Mouse (Mus musculus): ENCODE results near the gene Cacna1g. TPM values are rescaled to one million over a fixed set of nuclear protein-coding genes. Genes with fewer than 3 reads are reported as not detected.

Cacna1g gene
- total and polyA plus RNA-seq, 3 experiments, result 1.7 to 3.7 (median 2.4) TPM

- no peaks in the 10 kb centered on the region for H3K27me3 ChIP-seq (replicated peaks)
- H3K4me3 ChIP-seq (replicated peaks in 1 of 3; ENCODE audit: low read depth in 2 of 3, low read length in 2 of 3, poor library complexity in 1 of 3), result no peak overlapping the region
- peaks cover 0 to 12% of the 10 kb centered on the region in 2 experiments for H3K36me3 ChIP-seq (replicated peaks in 1 of 2; ENCODE audit: control insufficient read depth in 1 of 2, insufficient read depth in 1 of 2, low read length in 1 of 2)
- no peaks in the 10 kb centered on the region for H3K9me3 ChIP-seq (replicated peaks; ENCODE audit: low read length)
- H3K9ac ChIP-seq (ENCODE audit: insufficient read depth, low read depth), result no peak overlapping the region
- H3K79me2 ChIP-seq (replicated peaks; ENCODE audit: control insufficient read depth, extremely low read depth, insufficient read depth, poor library complexity, severe bottlenecking), result no peaks in the 10 kb centered on the region
- no peak for DNase-seq (ENCODE audit: extremely low read depth)
- H3K4me1 ChIP-seq (ENCODE audit: control insufficient read depth in 1 of 2, insufficient read depth in 2 of 2), result peaks cover 21 to 55% of the 10 kb centered on the region in 2 experiments
- in situ Hi-C loops (cut with MboI; ENCODE audit: low pct_ligation_motif_present, low pct_unique_long_range_greater_than_20kb, low sequenced_read_pairs), result no loop called here
- TF ChIP-seq BHLHE40 (IDR thresholded peaks at IDR 0.05; ENCODE audit: low read depth, low read length) (no peak), USF1 (IDR thresholded peaks at IDR 0.05; ENCODE audit: low read depth, low read length) (no peak), RCOR1 (conservative IDR thresholded peaks at IDR 0.05; ENCODE audit: low read depth, low read length) (no peak), ZNF384 (IDR thresholded peaks at IDR 0.05; ENCODE audit: low read depth, low read length) (no peak), HCFC1 (IDR thresholded peaks at IDR 0.05; ENCODE audit: low read depth, low read length) (no peak), MAZ (IDR thresholded peaks at IDR 0.05; ENCODE audit: low read depth, low read length) (no peak), ELF1 (IDR thresholded peaks at IDR 0.05; ENCODE audit: low read depth, low read length) (no peak)
- H3K27ac ChIP-seq (ENCODE audit: insufficient read depth, low read depth), result no peak overlapping the region
- dilution Hi-C loops (cut with MboI; ENCODE audit: extremely low pct_ligation_motif_present, extremely low pct_unique_long_range_greater_than_20kb, low sequenced_read_pairs), result no loop called here
- no peak overlapping the region for H3K4me2 ChIP-seq (ENCODE audit: insufficient read depth, low read depth, poor library complexity, severe bottlenecking)
Observed at GRCm38 (mm10) chr11:94413516-94413915, 60.5 kb downstream of the Cacna1g start.

DNA sequence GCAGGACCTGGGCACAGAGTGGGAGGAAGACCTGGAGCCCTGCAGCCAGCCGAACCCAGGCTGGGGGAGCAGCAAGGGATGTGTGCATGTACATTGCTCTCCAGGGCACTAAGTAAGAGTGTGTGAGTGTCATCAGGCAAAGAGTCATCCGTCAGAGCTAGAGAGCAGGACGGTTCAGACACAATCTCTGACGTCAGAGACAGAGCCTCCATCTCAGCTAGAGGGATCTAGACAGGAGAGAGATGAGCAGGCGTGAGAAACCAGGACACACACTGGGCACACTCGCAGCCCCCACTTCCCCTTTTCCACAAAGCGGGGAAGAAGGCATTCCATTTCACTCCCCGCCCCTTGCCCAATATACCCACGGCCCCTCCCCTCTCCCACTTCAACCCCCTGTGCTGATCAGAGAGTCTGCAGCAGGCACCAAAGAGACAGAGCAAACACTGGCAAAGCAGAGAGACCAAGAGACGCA, 61.0 kb downstream of the Cacna1g start:
- in situ Hi-C loops (cut with MboI; ENCODE audit: low pct_ligation_motif_present, low pct_unique_long_range_greater_than_20kb, low sequenced_read_pairs), result no loop called here

DNA sequence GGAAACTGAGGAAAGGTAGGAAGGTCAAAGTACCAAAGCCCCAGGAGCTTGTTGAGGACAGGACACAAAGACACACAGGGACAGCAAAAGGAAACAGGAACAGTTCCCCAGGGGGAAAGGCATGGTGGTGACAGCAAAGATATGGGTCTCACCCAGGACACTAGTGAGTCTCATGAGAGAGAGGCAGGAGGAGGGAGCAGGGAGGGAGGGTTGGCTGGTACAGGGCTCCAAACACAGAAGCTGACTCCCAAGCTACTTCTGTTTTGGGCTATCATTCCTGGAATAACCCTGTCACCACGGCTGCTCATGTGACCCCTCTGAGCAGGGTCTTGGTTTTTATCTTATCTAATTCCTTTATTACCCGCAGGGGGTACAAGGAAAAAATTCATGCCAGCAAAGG, 61.4 kb downstream of the Cacna1g start:
- Histone ChIP-seq H3K79me2 (replicated peaks; ENCODE audit: control insufficient read depth, extremely low read depth, insufficient read depth, poor library complexity, severe bottlenecking) (no peaks in the 10 kb centered on the region), H3K27ac (ENCODE audit: insufficient read depth, low read depth) (no peak overlapping the region), H3K9me3 (replicated peaks; ENCODE audit: low read length) (no peaks in the 10 kb centered on the region), H3K4me2 (ENCODE audit: insufficient read depth, low read depth, poor library complexity, severe bottlenecking) (no peak overlapping the region), H3K9ac (ENCODE audit: insufficient read depth, low read depth) (no peak overlapping the region), H3K36me3 (replicated peaks in 1 of 2; ENCODE audit: control insufficient read depth in 1 of 2, insufficient read depth in 1 of 2, low read length in 1 of 2) (peaks cover 0 to 12% of the 10 kb centered on the region in 2 experiments), H3K27me3 (replicated peaks) (no peaks in the 10 kb centered on the region), H3K4me3 (replicated peaks in 1 of 3; ENCODE audit: low read depth in 2 of 3, low read length in 2 of 3, poor library complexity in 1 of 3) (no peak overlapping the region), H3K4me1 (ENCODE audit: control insufficient read depth in 1 of 2, insufficient read depth in 2 of 2) (peaks cover 23 to 61% of the 10 kb centered on the region in 2 experiments)
- DNase-seq (ENCODE audit: extremely low read depth), result no peak
- TF ChIP-seq GABPA (IDR thresholded peaks at IDR 0.05; ENCODE audit: insufficient replicate concordance, low read depth, low read length) (no peak), POLR2A (IDR thresholded peaks at IDR 0.05; ENCODE audit: low read depth, low read length) (no peak), SMC3 (IDR thresholded peaks at IDR 0.05; ENCODE audit: low read depth, low read length) (no peak), TCF12 (IDR thresholded peaks at IDR 0.05; ENCODE audit: low read depth, low read length) (no peak), ZKSCAN1 (IDR thresholded peaks at IDR 0.05; ENCODE audit: borderline replicate concordance, low read depth, low read length) (no peak), CHD1 (IDR thresholded peaks at IDR 0.05; ENCODE audit: low read depth, low read length) (no peak), PAX5 (IDR thresholded peaks at IDR 0.05; ENCODE audit: low read length) (no peak), SIN3A (IDR thresholded peaks at IDR 0.05; ENCODE audit: low read length) (no peak), MXI1 (IDR thresholded peaks at IDR 0.05; ENCODE audit: low read depth, low read length) (no peak), ETS1 (conservative IDR thresholded peaks at IDR 0.05; ENCODE audit: low read depth, low read length) (no peak), NRF1 (IDR thresholded peaks at IDR 0.05; ENCODE audit: low read depth, low read length) (no peak), KAT2A (IDR thresholded peaks at IDR 0.05; ENCODE audit: insufficient replicate concordance, low read length) (no peak)
- in situ Hi-C loops (cut with MboI; ENCODE audit: low pct_ligation_motif_present, low pct_unique_long_range_greater_than_20kb, low sequenced_read_pairs) (no loop called here), dilution Hi-C loops (cut with MboI; ENCODE audit: extremely low pct_ligation_motif_present, extremely low pct_unique_long_range_greater_than_20kb, low sequenced_read_pairs) (no loop called here)

More for the DNA sequence above, 61.0 kb downstream of the Cacna1g start:
- dilution Hi-C loops (cut with MboI; ENCODE audit: extremely low pct_ligation_motif_present, extremely low pct_unique_long_range_greater_than_20kb, low sequenced_read_pairs), result no loop called here
- Histone ChIP-seq H3K36me3 (replicated peaks in 1 of 2; ENCODE audit: control insufficient read depth in 1 of 2, insufficient read depth in 1 of 2, low read length in 1 of 2) (peaks cover 0 to 12% of the 10 kb centered on the region in 2 experiments), H3K9me3 (replicated peaks; ENCODE audit: low read length) (no peaks in the 10 kb centered on the region), H3K4me2 (ENCODE audit: insufficient read depth, low read depth, poor library complexity, severe bottlenecking) (no peak overlapping the region), H3K79me2 (replicated peaks; ENCODE audit: control insufficient read depth, extremely low read depth, insufficient read depth, poor library complexity, severe bottlenecking) (no peaks in the 10 kb centered on the region), H3K27ac (ENCODE audit: insufficient read depth, low read depth) (no peak overlapping the region), H3K4me1 (ENCODE audit: control insufficient read depth in 1 of 2, insufficient read depth in 2 of 2) (peaks cover 22 to 58% of the 10 kb centered on the region in 2 experiments), H3K27me3 (replicated peaks) (no peaks in the 10 kb centered on the region), H3K4me3 (replicated peaks in 1 of 3; ENCODE audit: low read depth in 2 of 3, low read length in 2 of 3, poor library complexity in 1 of 3) (no peak overlapping the region), H3K9ac (ENCODE audit: insufficient read depth, low read depth) (no peak overlapping the region)
- DNase-seq (ENCODE audit: extremely low read depth), result no peak
- no peak for TF ChIP-seq MAFK (IDR thresholded peaks at IDR 0.05; ENCODE audit: insufficient replicate concordance, low read length)
- TF ChIP-seq CHD2 (IDR thresholded peaks at IDR 0.05; ENCODE audit: low read length), result no peak
- no peak for TF ChIP-seq MAX (IDR thresholded peaks at IDR 0.05; ENCODE audit: low read length)
